Mouse (Mus musculus): ENCODE data around the gene Ckap2. TPM values are rescaled to one million over a fixed set of nuclear protein-coding genes. Genes with fewer than 3 reads are reported as not detected.

Gene Ckap2
- polyA plus RNA-seq, 1 experiment from 2014 or later: 36.5 TPM

DNA sequence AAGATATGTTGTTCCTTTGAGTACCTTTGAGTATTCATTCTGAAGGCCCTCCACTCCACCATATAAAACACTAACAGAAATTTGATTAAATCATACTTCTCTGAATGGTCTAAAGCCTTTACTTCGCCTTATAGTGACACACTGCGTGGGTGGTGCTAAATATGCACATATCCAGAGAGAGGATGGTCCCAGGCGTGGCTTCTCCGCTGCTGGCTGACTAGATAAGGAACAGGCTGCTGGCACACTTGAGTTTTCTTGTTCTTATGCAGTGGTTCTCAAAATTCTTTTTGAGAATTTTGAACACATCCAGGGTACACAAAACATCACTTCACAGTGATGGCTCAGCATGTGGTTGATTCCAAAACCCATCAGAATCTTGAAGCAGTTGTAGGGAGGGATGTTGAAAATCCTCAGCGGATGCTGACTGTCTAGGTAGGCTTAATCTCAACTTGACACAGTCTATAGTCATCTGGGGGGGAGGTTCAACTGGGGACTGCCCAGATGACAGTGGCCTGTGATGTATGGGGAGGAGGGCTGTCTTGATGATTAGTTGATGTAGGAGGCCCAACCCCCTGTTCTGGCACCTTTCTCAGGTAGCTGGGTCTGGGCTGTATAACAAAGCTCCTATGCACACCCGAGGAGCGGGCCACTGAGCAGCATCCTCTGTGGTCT is 51.4 kb downstream of the Ckap2 start:
- Histone ChIP-seq H3K9ac (ENCODE audit: low read length) (no peak overlapping the region), H3K36me3 (ENCODE audit: control insufficient read depth, insufficient read depth, low read length) (peaks cover 27% of the 10 kb centered on the region), H3K9me3 (ENCODE audit: control insufficient read depth, low read length) (no peaks in the 10 kb centered on the region), H3K27me3 (ENCODE audit: control insufficient read depth, insufficient read depth, low read length) (no peaks in the 10 kb centered on the region), H3K27ac (replicated peaks in 1 of 2; ENCODE audit: control insufficient read depth in 1 of 2, insufficient read depth in 1 of 2, low read depth in 2 of 2, low read length in 2 of 2) (no peak overlapping the region), H3K4me2 (ENCODE audit: low read length) (no peak overlapping the region), H3K4me3 (ENCODE audit: control insufficient read depth in 1 of 2, insufficient read depth in 1 of 2, low read depth in 1 of 2, low read length in 2 of 2) (no peak overlapping the region), H3K4me1 (ENCODE audit: control insufficient read depth in 2 of 2, insufficient read depth in 2 of 2, low read length in 2 of 2) (no peaks in the 10 kb centered on the region)
- no peak for ATAC-seq (ENCODE audit: insufficient number of reproducible peaks, insufficient read depth, low FRiP score, low read depth)
- 82% methylated on average over 7 of the region's 7 CpGs for WGBS

DNA sequence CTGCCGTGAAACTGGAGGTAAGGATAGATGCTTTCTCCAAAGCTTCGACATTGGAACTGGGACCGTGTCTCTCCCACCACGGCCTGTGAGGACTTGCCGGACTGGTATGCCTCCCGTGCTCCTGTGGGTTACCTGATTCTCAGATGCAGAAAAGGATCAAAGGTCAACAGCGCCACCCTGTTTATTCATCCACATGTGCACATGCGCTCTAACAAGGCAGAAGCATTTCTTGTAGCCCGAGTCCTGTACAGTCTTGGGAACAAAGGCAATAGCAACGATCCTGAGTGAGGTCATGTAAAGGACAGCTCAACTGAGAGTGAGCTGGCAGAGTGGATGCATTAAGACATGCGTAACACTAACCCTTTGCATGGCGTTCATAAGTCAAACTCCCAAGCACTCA is 53.6 kb downstream of the Ckap2 start:
- no peak for ATAC-seq (ENCODE audit: insufficient number of reproducible peaks, insufficient read depth, low FRiP score, low read depth)
- WGBS: 83% methylated on average over 12 of the region's 12 CpGs

DNA sequence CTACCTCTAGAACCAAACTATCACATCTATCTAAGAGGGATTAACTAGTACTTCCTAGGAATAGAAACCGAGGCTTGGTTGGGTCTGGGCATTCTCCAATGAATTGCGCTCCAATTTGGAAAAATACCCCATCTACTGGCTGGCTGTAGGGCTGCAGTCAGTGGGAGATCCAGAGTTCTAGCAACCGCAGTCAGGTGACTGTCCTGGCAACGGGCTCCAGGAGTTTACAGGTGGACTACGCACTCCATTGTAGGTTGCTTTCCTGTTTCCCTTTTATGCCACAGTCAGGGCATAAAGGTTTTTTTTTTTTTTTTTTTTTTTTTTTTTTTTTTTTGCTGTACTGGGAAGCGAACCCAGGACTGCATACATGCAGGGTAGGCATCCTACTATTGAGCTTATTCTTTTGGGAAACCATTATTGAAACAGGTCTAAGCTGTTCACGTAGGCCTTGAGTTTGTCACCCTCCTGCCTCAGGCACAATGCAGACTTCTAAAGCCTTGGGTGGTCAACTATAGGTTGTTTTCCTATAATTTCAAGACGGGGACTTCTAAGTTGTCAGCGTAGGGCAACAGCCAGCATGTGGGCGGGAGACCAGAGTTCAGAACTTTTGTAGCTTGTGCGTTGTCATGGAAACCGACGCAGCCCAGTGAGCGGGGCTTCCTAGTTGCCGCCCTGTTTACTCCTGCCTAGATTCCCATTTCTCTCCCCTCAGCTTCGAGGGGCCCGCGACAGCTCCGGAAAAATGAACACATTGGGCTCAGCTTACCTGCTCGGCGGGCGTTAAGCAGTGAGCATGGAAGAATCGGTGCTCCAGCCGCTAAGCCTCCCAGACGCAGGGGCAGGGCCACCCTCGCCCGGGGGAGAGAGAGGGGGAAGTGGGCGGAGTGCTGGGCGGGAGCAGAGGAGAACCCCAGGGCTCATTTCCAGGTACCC is 61.1 kb downstream of the Ckap2 start, which contains the start of gene Nek5:
Gene Nek5, minus strand, starts transcription at position 834 of the 933 bp plus-strand sequence.
- peak within 1 kb of the TSS; percentile 47 to 67 for H3K4me3 ChIP-seq (ENCODE audit: control insufficient read depth in 1 of 2, insufficient read depth in 1 of 2, low read depth in 1 of 2, low read length in 2 of 2)
- H3K9ac ChIP-seq (ENCODE audit: low read length): peak within 1 kb of the TSS; percentile 67
- no peaks in the 10 kb centered on the region for H3K27me3 ChIP-seq (ENCODE audit: control insufficient read depth, insufficient read depth, low read length)
- peaks cover 4% of the 10 kb centered on the region in 2 experiments; a peak in 2 of 4 replicates for H3K4me1 ChIP-seq (ENCODE audit: control insufficient read depth in 2 of 2, insufficient read depth in 2 of 2, low read length in 2 of 2)
- no peak within 1 kb of the TSS for H3K27ac ChIP-seq (replicated peaks in 1 of 2; ENCODE audit: control insufficient read depth in 1 of 2, insufficient read depth in 1 of 2, low read depth in 2 of 2, low read length in 2 of 2)
- no peaks in the 10 kb centered on the region for H3K9me3 ChIP-seq (ENCODE audit: control insufficient read depth, low read length)
- no peak; the same call in 1 of the 2 replicates for ATAC-seq (ENCODE audit: insufficient number of reproducible peaks, insufficient read depth, low FRiP score, low read depth)
- H3K36me3 ChIP-seq (ENCODE audit: control insufficient read depth, insufficient read depth, low read length): peaks cover 24% of the 10 kb centered on the region
- WGBS: 2% methylated on average over 29 of the region's 29 CpGs
- peak within 1 kb of the TSS; percentile 91 for H3K4me2 ChIP-seq (ENCODE audit: low read length)

More for the DNA sequence above, 53.6 kb downstream of the Ckap2 start:
- no peaks in the 10 kb centered on the region for H3K27me3 ChIP-seq (ENCODE audit: control insufficient read depth, insufficient read depth, low read length)
- H3K9ac ChIP-seq (ENCODE audit: low read length): no peak overlapping the region
- peaks cover 46% of the 10 kb centered on the region for H3K36me3 ChIP-seq (ENCODE audit: control insufficient read depth, insufficient read depth, low read length)
- no peaks in the 10 kb centered on the region for H3K4me1 ChIP-seq (ENCODE audit: control insufficient read depth in 2 of 2, insufficient read depth in 2 of 2, low read length in 2 of 2)
- no peaks in the 10 kb centered on the region for H3K9me3 ChIP-seq (ENCODE audit: control insufficient read depth, low read length)
- no peak overlapping the region for H3K4me3 ChIP-seq (ENCODE audit: control insufficient read depth in 1 of 2, insufficient read depth in 1 of 2, low read depth in 1 of 2, low read length in 2 of 2)
- no peak overlapping the region for H3K27ac ChIP-seq (replicated peaks in 1 of 2; ENCODE audit: control insufficient read depth in 1 of 2, insufficient read depth in 1 of 2, low read depth in 2 of 2, low read length in 2 of 2)
- H3K4me2 ChIP-seq (ENCODE audit: low read length): no peak overlapping the region

Other genes starting within 250 kb of the Ckap2 start
- gene Defb35, start 247.5 kb downstream of the Ckap2 start, polyA plus RNA-seq (2014; fragmentation: Nextera tagmentation; extraction: Ambion mirVana): not detected in 2 replicates
- not detected in 2 replicates for gene Defb13, start 239.1 kb downstream of the Ckap2 start, polyA plus RNA-seq (2014; fragmentation: Nextera tagmentation; extraction: Ambion mirVana)
- gene Fam90a1a, start 227.1 kb downstream of the Ckap2 start, polyA plus RNA-seq (2014; fragmentation: Nextera tagmentation; extraction: Ambion mirVana): not detected in 2 replicates
- gene Ccdc70, start 216.0 kb downstream of the Ckap2 start, polyA plus RNA-seq (2014; fragmentation: Nextera tagmentation; extraction: Ambion mirVana): not detected in 2 replicates
- gene Atp7b, start 125.5 kb downstream of the Ckap2 start, polyA plus RNA-seq (2014; fragmentation: Nextera tagmentation; extraction: Ambion mirVana): 0.84 and 1.1 TPM in 2 replicates
- 17.5 and 20.1 TPM in 2 replicates for gene Alg11, start 125.1 kb downstream of the Ckap2 start, polyA plus RNA-seq (2014; fragmentation: Nextera tagmentation; extraction: Ambion mirVana)
- gene Nek5, start 60.8 kb downstream of the Ckap2 start, polyA plus RNA-seq (2014; fragmentation: Nextera tagmentation; extraction: Ambion mirVana): 0.20 and 0.30 TPM in 2 replicates
- 5.1 and 5.6 TPM in 2 replicates for gene Nek3, start 19.4 kb downstream of the Ckap2 start, polyA plus RNA-seq (2014; fragmentation: Nextera tagmentation; extraction: Ambion mirVana)
- gene Vps36, start 7.0 kb upstream of the Ckap2 start, polyA plus RNA-seq (2014; fragmentation: Nextera tagmentation; extraction: Ambion mirVana): 22.4 and 24.2 TPM in 2 replicates
- 17.3 and 17.8 TPM in 2 replicates for gene Thsd1, start 41.5 kb upstream of the Ckap2 start, polyA plus RNA-seq (2014; fragmentation: Nextera tagmentation; extraction: Ambion mirVana)
- not detected in 2 replicates for gene Tpte, start 97.6 kb upstream of the Ckap2 start, polyA plus RNA-seq (2014; fragmentation: Nextera tagmentation; extraction: Ambion mirVana)
- gene Slc25a15, start 212.8 kb upstream of the Ckap2 start, polyA plus RNA-seq (2014; fragmentation: Nextera tagmentation; extraction: Ambion mirVana): 9.2 and 10.3 TPM in 2 replicates
- gene Mrps31, start 225.5 kb upstream of the Ckap2 start, polyA plus RNA-seq (2014; fragmentation: Nextera tagmentation; extraction: Ambion mirVana): 51.8 and 52.2 TPM in 2 replicates

Measured in heart, embryonic 14.5 days (tissue).